In the genomic region with DNA sequence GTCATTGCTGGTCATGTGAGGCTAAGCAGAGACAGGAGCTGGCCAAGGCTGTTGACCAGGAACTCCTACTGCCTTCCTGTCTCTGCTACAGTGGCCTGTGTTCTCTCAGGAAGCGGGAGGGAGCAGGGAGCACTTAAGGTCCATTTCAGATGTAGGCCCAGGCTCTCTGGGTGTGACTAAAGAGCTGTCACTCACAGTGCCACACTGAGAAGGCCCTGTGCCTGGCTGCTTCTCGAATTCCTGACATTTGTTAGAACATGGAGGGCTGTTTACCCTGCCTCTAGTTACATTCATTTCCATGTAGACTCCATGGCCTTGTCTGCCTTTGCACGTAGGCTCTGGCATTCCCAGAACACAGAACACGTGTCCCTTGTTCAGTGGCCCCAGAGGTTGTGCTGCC, we compare ENCODE assay signal across 8 mouse cellular contexts.
A peak's percentile ranks its signal among the peaks of the same experiment; 100 is the strongest.
DNase-seq lines count a peak whose midpoint lies in the region; ATAC-seq and TF ChIP-seq lines count a peak whose summit lies in the region.

No protein-coding gene starts in this region.

- H3K36me3 ChIP-seq in embryonic facial prominence, embryonic 10.5 days (replicated peaks), result peaks cover 15% of the 10 kb centered on the region
- 0 out of 2 replicates have a peak, but pooled peaks cover 1% of the 10 kb centered on the region for H3K36me3 ChIP-seq in liver, postnatal 0 days (replicated peaks; ENCODE audit: insufficient read depth, low read length)

- ATAC-seq in liver, postnatal 0 days, result no peak

- H3K9ac ChIP-seq in liver, postnatal 0 days (replicated peaks), result no peak overlapping the region

- no peaks in the 10 kb centered on the region for H3K27me3 ChIP-seq in embryonic facial prominence, embryonic 10.5 days (replicated peaks; ENCODE audit: low read depth, poor library complexity, severe bottlenecking)
- H3K27me3 ChIP-seq in liver, postnatal 0 days (ENCODE audit: insufficient read depth, low read length), result no peaks in the 10 kb centered on the region

- no peak for TF ChIP-seq CTCF in liver, postnatal 0 days (IDR thresholded peaks at IDR 0.05; ENCODE audit: low read depth)

- WGBS in embryonic facial prominence, embryonic 10.5 days, result 48% methylated on average over 4 of the region's 4 CpGs
- WGBS in liver, postnatal 0 days (ENCODE audit: insufficient replicate concordance), result 62% methylated on average over 4 of the region's 4 CpGs

- H3K4me3 ChIP-seq in embryonic facial prominence, embryonic 10.5 days, result no peak overlapping the region
- no peak overlapping the region for H3K4me3 ChIP-seq in liver, postnatal 0 days (ENCODE audit: low read depth, low read length)

- H3K4me1 ChIP-seq in embryonic facial prominence, embryonic 10.5 days, result peaks cover 56% of the 10 kb centered on the region
- peaks cover 17% of the 10 kb centered on the region for H3K4me1 ChIP-seq in liver, postnatal 0 days (ENCODE audit: insufficient read depth)

- no peak overlapping the region for H3K4me2 ChIP-seq in liver, postnatal 0 days (ENCODE audit: low read depth, low read length)

- no peaks in the 10 kb centered on the region for H3K9me3 ChIP-seq in embryonic facial prominence, embryonic 10.5 days
- no peaks in the 10 kb centered on the region for H3K9me3 ChIP-seq in liver, postnatal 0 days (ENCODE audit: low read length)

- intact Hi-C loops in heart, postnatal 25 days (cut with DNase I), result loop anchor here (2.0 to 10.0 kb wide), 3 partner anchors 14 to 123 kb away; no protein-coding TSS in a partner anchor
- intact Hi-C loops in left cerebral cortex, postnatal 4 days (cut with DNase I), result no loop called here
- intact Hi-C loops in gastrocnemius, postnatal 14 days (cut with DNase I; ENCODE audit: low total_unique reads), result loop anchor here (10.0 kb wide), 1 partner anchor 84 kb away; no protein-coding TSS in a partner anchor

- H3K27ac ChIP-seq in embryonic facial prominence, embryonic 10.5 days (replicated peaks), result peak overlapping the region; percentile 70
- peak overlapping the region; percentile 30; the same call in 1 of the 2 replicates for H3K27ac ChIP-seq in liver, postnatal 0 days (ENCODE audit: low read depth)

- peak; percentile 13 for DNase-seq in 416B (ENCODE audit: low read depth)
- DNase-seq in embryonic facial prominence, embryonic 10.5 days (ENCODE audit: low spot score), result peak; percentile 36
- peak; percentile 42 for DNase-seq in heart, postnatal 25 days (ENCODE audit: low spot score)
- no peak for DNase-seq in liver, postnatal 0 days
- no peak for DNase-seq in B cell, adult 2 months
- DNase-seq in cerebellum, adult 9-11 months, result no peak
- DNase-seq in left cerebral cortex, postnatal 4 days, result no peak
- no peak for DNase-seq in gastrocnemius, postnatal 14 days

- TF ChIP-seq EP300 in liver, postnatal 0 days (IDR thresholded peaks at IDR 0.05; ENCODE audit: low read depth), result no peak

Comparison
In these comparisons a context has a peak if more than half of its experiments do, and no peak if none do; other contexts are left out.
1. DNase-seq: peak in 416B (single experiment), embryonic facial prominence, embryonic 10.5 days (single experiment) and heart, postnatal 25 days (single experiment); none in liver, postnatal 0 days (single experiment), B cell, adult 2 months (0 of 2), cerebellum, adult 9-11 months (single experiment), left cerebral cortex, postnatal 4 days (single experiment) and gastrocnemius, postnatal 14 days (single experiment).